Mouse (Mus musculus): Measurements from ENCODE around the gene Abtb2. TPM values are rescaled to one million over a fixed set of nuclear protein-coding genes. Genes with fewer than 3 reads are reported as not detected.

Abtb2 gene
- total and polyA plus RNA-seq, 2 experiments = 6.5 to 15.1 TPM

DNA sequence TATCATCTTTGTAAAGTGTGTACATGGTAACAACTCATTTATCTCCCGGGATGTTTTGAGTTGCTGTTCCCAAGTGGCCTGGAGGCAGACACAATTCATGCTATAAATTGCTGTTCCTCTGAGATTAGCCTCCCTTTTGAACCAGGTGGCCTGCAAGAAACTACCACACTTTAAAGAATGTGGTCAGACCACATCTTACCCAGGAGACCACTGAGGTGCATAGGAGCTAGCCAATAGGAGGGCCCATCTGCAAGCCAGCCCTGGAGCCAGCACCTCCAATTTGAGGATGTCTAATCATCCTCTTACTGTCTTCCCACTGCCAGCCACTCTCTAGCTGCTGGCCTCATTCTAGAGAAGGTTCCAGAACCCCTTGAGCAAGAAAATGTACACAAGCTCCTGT is 35.4 kb downstream of the Abtb2 start:
- Histone ChIP-seq H3K4me3 (ENCODE audit: insufficient read depth, low read depth, low read length) (no peak overlapping the region), H3K36me3 (ENCODE audit: control insufficient read depth, insufficient read depth, low read length) (no peaks in the 10 kb centered on the region), H3K27ac (replicated peaks; ENCODE audit: insufficient read depth, low read depth, low read length) (peak overlapping the region; percentile 27), H3K9ac (ENCODE audit: low read depth, low read length) (no peak overlapping the region), H3K4me1 (ENCODE audit: control insufficient read depth, insufficient read depth, low read length) (peaks cover 45% of the 10 kb centered on the region), H3K79me2 (ENCODE audit: control insufficient read depth, insufficient read depth, low read length) (peaks cover 42% of the 10 kb centered on the region), H3K27me3 (ENCODE audit: control insufficient read depth, insufficient read depth, low read length) (no peaks in the 10 kb centered on the region)
- no peak for DNase-seq (ENCODE audit: extremely low read depth, low read depth, low spot score)
- 24% methylated on average over 1 of the region's 1 CpGs for WGBS
- TF ChIP-seq CTCF (IDR thresholded peaks at IDR 0.05; ENCODE audit: low read depth, low read length) (no peak), POLR2A (IDR thresholded peaks at IDR 0.05; ENCODE audit: extremely low read depth, insufficient read depth, low read length) (no peak)

DNA sequence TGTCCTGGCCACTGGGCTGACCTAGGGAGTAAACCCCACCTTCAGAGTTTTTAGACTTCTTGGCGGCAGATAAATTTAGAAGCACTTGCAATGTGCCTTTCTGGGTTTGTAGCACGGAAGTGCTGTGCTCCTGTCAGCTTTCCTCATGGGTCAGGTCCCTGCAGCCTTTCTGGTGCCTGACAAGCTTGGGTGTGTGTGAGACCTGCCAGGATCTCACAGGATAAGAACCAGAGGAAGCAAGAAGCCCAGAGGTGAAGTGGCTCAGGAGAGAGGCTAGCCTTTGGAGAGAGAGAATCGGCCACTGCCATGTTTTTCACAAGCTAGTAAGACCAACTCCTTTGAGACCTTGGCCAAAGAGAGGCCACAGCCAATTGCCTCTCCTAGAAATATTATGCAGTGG is 37.1 kb downstream of the Abtb2 start:
- Histone ChIP-seq H3K27ac (replicated peaks; ENCODE audit: insufficient read depth, low read depth, low read length) (no peak overlapping the region), H3K36me3 (ENCODE audit: control insufficient read depth, insufficient read depth, low read length) (no peaks in the 10 kb centered on the region), H3K79me2 (ENCODE audit: control insufficient read depth, insufficient read depth, low read length) (peaks cover 32% of the 10 kb centered on the region), H3K9ac (ENCODE audit: low read depth, low read length) (no peak overlapping the region), H3K4me3 (ENCODE audit: insufficient read depth, low read depth, low read length) (no peak overlapping the region), H3K27me3 (ENCODE audit: control insufficient read depth, insufficient read depth, low read length) (no peaks in the 10 kb centered on the region), H3K4me1 (ENCODE audit: control insufficient read depth, insufficient read depth, low read length) (peaks cover 34% of the 10 kb centered on the region)
- WGBS = 87% methylated on average over 3 of the region's 3 CpGs
- no peak for TF ChIP-seq CTCF (IDR thresholded peaks at IDR 0.05; ENCODE audit: low read depth, low read length)
- no peak for TF ChIP-seq POLR2A (IDR thresholded peaks at IDR 0.05; ENCODE audit: extremely low read depth, insufficient read depth, low read length)
- no peak for DNase-seq (ENCODE audit: extremely low read depth, low read depth, low spot score)

DNA sequence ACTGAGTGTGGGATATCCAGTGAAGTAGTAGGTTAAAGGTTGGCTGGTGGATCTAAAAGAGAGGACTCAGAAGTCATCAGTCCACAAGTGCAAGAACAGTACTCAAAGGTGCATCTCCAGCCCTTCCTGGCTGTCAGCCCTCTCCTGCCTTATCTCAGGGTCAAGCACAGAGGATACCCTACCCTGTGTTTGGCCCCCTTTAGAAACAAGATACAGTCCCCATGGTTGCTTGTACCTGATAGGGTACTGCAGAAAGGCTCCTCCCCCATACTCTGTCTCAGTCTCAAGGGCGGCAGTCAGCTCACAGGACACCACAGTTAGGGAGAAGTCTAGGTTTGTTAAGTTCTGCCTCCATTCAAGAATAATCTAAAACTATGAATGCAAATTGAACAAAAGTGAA is 37.8 kb downstream of the Abtb2 start:
- Histone ChIP-seq H3K79me2 (ENCODE audit: control insufficient read depth, insufficient read depth, low read length) (peaks cover 31% of the 10 kb centered on the region), H3K36me3 (ENCODE audit: control insufficient read depth, insufficient read depth, low read length) (no peaks in the 10 kb centered on the region), H3K27ac (replicated peaks; ENCODE audit: insufficient read depth, low read depth, low read length) (no peak overlapping the region), H3K4me3 (ENCODE audit: insufficient read depth, low read depth, low read length) (no peak overlapping the region), H3K27me3 (ENCODE audit: control insufficient read depth, insufficient read depth, low read length) (no peaks in the 10 kb centered on the region), H3K4me1 (ENCODE audit: control insufficient read depth, insufficient read depth, low read length) (peaks cover 32% of the 10 kb centered on the region), H3K9ac (ENCODE audit: low read depth, low read length) (no peak overlapping the region)
- WGBS = 73% methylated on average over 1 of the region's 1 CpGs
- no peak for TF ChIP-seq POLR2A (IDR thresholded peaks at IDR 0.05; ENCODE audit: extremely low read depth, insufficient read depth, low read length)
- DNase-seq (ENCODE audit: extremely low read depth, low read depth, low spot score) = no peak

GRCm38 (mm10) chr2:103605805-103606498 is 39.8 kb downstream of the Abtb2 start:
- no peaks in the 10 kb centered on the region for H3K36me3 ChIP-seq (ENCODE audit: control insufficient read depth, insufficient read depth, low read length)
- no peak for DNase-seq (ENCODE audit: extremely low read depth, low read depth, low spot score)
- no peaks in the 10 kb centered on the region for H3K27me3 ChIP-seq (ENCODE audit: control insufficient read depth, insufficient read depth, low read length)
- no peak overlapping the region for H3K9ac ChIP-seq (ENCODE audit: low read depth, low read length)
- H3K4me1 ChIP-seq (ENCODE audit: control insufficient read depth, insufficient read depth, low read length) = peaks cover 13% of the 10 kb centered on the region
- no peak overlapping the region for H3K27ac ChIP-seq (replicated peaks; ENCODE audit: insufficient read depth, low read depth, low read length)
- H3K79me2 ChIP-seq (ENCODE audit: control insufficient read depth, insufficient read depth, low read length) = peaks cover 31% of the 10 kb centered on the region
- no peak overlapping the region for H3K4me3 ChIP-seq (ENCODE audit: insufficient read depth, low read depth, low read length)
- TF ChIP-seq CTCF (IDR thresholded peaks at IDR 0.05; ENCODE audit: low read depth, low read length) (no peak), POLR2A (IDR thresholded peaks at IDR 0.05; ENCODE audit: extremely low read depth, insufficient read depth, low read length) (no peak)
- WGBS = 75% methylated on average over 4 of the region's 4 CpGs

DNA sequence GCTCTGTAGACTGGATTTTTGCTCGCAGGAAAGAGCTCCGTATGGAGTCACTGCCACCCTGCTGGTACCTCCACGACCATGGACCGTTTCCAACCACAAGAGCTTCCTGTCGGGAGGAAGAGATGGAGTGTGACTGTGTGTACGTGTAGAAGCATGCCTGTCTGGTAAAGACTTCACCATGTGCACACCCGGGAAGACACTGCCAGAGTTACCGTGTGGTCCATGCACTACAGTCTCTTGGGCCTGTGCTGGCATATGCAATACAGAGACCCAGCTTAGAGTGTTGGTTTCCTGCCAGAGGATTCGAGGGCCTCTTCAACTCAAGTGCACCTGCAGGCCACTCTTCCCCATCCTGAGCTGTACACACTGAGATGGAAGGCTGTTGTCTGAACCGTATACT is 41.8 kb downstream of the Abtb2 start:
- H3K36me3 ChIP-seq (ENCODE audit: control insufficient read depth, insufficient read depth, low read length) = no peaks in the 10 kb centered on the region
- H3K9ac ChIP-seq (ENCODE audit: low read depth, low read length) = no peak overlapping the region
- DNase-seq (ENCODE audit: extremely low read depth, low read depth, low spot score) = no peak
- H3K4me3 ChIP-seq (ENCODE audit: insufficient read depth, low read depth, low read length) = no peak overlapping the region
- no peaks in the 10 kb centered on the region for H3K27me3 ChIP-seq (ENCODE audit: control insufficient read depth, insufficient read depth, low read length)
- TF ChIP-seq CTCF (IDR thresholded peaks at IDR 0.05; ENCODE audit: low read depth, low read length) = no peak
- no peak for TF ChIP-seq POLR2A (IDR thresholded peaks at IDR 0.05; ENCODE audit: extremely low read depth, insufficient read depth, low read length)
- H3K4me1 ChIP-seq (ENCODE audit: control insufficient read depth, insufficient read depth, low read length) = peaks cover 1% of the 10 kb centered on the region; the same call in 1 of the 2 replicates
- H3K27ac ChIP-seq (replicated peaks; ENCODE audit: insufficient read depth, low read depth, low read length) = no peak overlapping the region
- WGBS = 87% methylated on average over 10 of the region's 10 CpGs
- H3K79me2 ChIP-seq (ENCODE audit: control insufficient read depth, insufficient read depth, low read length) = peaks cover 29% of the 10 kb centered on the region; the same call in 1 of the 2 replicates

DNA sequence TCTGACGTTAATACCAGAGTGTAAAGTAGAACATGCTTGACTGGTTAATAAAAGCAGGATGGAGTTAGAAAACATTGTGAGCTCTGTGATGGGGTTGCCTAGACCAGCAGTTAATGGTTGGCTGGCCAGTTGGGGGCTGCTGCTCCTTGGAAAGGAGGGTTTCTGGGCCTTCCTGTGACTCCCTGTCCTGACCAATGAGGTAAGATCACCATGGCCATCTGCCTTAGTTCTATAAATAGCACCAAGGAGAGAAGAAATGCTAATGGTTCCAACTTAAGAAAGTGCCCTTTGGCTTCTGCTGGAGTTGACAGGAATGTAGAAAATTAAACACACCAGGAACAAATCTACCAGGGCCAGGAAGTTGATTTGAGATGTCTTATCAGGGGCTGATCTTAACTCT is 42.8 kb downstream of the Abtb2 start:
- Histone ChIP-seq H3K4me3 (ENCODE audit: insufficient read depth, low read depth, low read length) (no peak overlapping the region), H3K9ac (ENCODE audit: low read depth, low read length) (no peak overlapping the region), H3K27me3 (ENCODE audit: control insufficient read depth, insufficient read depth, low read length) (no peaks in the 10 kb centered on the region), H3K4me1 (ENCODE audit: control insufficient read depth, insufficient read depth, low read length) (no peaks in the 10 kb centered on the region), H3K79me2 (ENCODE audit: control insufficient read depth, insufficient read depth, low read length) (peaks cover 25% of the 10 kb centered on the region; the same call in 1 of the 2 replicates), H3K27ac (replicated peaks; ENCODE audit: insufficient read depth, low read depth, low read length) (no peak overlapping the region), H3K36me3 (ENCODE audit: control insufficient read depth, insufficient read depth, low read length) (no peaks in the 10 kb centered on the region)
- no peak for DNase-seq (ENCODE audit: extremely low read depth, low read depth, low spot score)
- WGBS = 94% methylated on average over 1 of the region's 1 CpGs
- TF ChIP-seq CTCF (IDR thresholded peaks at IDR 0.05; ENCODE audit: low read depth, low read length) (no peak), POLR2A (IDR thresholded peaks at IDR 0.05; ENCODE audit: extremely low read depth, insufficient read depth, low read length) (no peak)

All from liver, adult 2 months (tissue).